Mouse (Mus musculus) liver, adult 2 months (tissue): ENCODE results near the gene Stpg1. TPM values are rescaled to one million over a fixed set of nuclear protein-coding genes. Genes with fewer than 3 reads are reported as not detected.
A peak's percentile ranks its signal among the peaks of the same experiment; 100 is the strongest.

Experiments used
- DNase-seq: peaks from one replicate; pipeline ENCODE4 v3.0.0-alpha.2; 2011; ENCODE audit warnings: low read depth, low spot score; ENCODE audit errors: extremely low read depth
- H3K27ac ChIP-seq: fragments of 200-500 bp; replicated peaks from 2 replicates; pipeline ENCODE4 v1.5.1; 2012; ENCODE audit warnings: low read depth, mild to moderate bottlenecking, control low read depth, inconsistent platforms, low read length; ENCODE audit not compliant: insufficient read depth
- H3K27me3 ChIP-seq: fragments of 200-500 bp; 2 replicates; pipeline ENCODE4 v1.6.1; 2012; ENCODE audit warnings: mild to moderate bottlenecking, moderate library complexity, low read length, inconsistent platforms; ENCODE audit not compliant: control insufficient read depth, insufficient read depth
- H3K36me3 ChIP-seq: fragments of 200-500 bp; 2 replicates; pipeline ENCODE4 v1.6.1; 2012; ENCODE audit warnings: low read length, inconsistent platforms; ENCODE audit not compliant: control insufficient read depth, insufficient read depth
- H3K4me1 ChIP-seq: fragments of 200-500 bp; 2 replicates; pipeline ENCODE4 v1.6.1; 2011; ENCODE audit warnings: low read length; ENCODE audit not compliant: control insufficient read depth, insufficient read depth
- H3K4me3 ChIP-seq: fragments of 200-500 bp; 2 replicates; pipeline ENCODE4 v1.5.1; 2011; ENCODE audit warnings: low read depth, mild to moderate bottlenecking, control low read depth, low read length, moderate library complexity; ENCODE audit not compliant: insufficient read depth
- H3K79me2 ChIP-seq: fragments of 200-500 bp; 2 replicates; pipeline ENCODE4 v1.6.1; 2012; ENCODE audit warnings: inconsistent platforms, mild to moderate bottlenecking, low read length, moderate library complexity; ENCODE audit not compliant: control insufficient read depth, insufficient read depth
- H3K9ac ChIP-seq: fragments of 200-500 bp; 2 replicates; pipeline ENCODE4 v1.6.1; 2012; ENCODE audit warnings: low read depth, mild to moderate bottlenecking, control low read depth, inconsistent platforms, low read length
- CTCF ChIP-seq: fragments of 200-500 bp; IDR thresholded peaks from 2 replicates; pipeline ENCODE4 v1.5.1; 2011; ENCODE audit warnings: low read depth, low read length, control low read depth
- POLR2A ChIP-seq: fragments of 200-500 bp; IDR thresholded peaks from 2 replicates; pipeline ENCODE4 v1.6.1; 2011; ENCODE audit warnings: low read length, control low read depth; ENCODE audit not compliant: insufficient read depth; ENCODE audit errors: extremely low read depth
- WGBS: fragments of 180-500 bp; shearing (Covaris S2); methylation state at CpG from one replicate; pipeline ENCODE4 v1.1.7; 2018; 5-methylcytosine and 5-hydroxymethylcytosine counted together
- polyA plus RNA-seq: library from polyadenylated mRNA; depleted of rRNA; stranded (reverse); fragments of >200 nt; gene quantifications from 2 replicates; pipeline ENCODE4 v1.2.3, GENCODE M21; 2012
- total RNA-seq: library from RNA; depleted of rRNA; stranded (reverse); fragments of >200 nt; gene quantifications from 2 replicates; pipeline ENCODE4 v1.2.3, GENCODE M21; 2014

Stpg1 gene
- total and polyA plus RNA-seq, 2 experiments = not detected

DNA sequence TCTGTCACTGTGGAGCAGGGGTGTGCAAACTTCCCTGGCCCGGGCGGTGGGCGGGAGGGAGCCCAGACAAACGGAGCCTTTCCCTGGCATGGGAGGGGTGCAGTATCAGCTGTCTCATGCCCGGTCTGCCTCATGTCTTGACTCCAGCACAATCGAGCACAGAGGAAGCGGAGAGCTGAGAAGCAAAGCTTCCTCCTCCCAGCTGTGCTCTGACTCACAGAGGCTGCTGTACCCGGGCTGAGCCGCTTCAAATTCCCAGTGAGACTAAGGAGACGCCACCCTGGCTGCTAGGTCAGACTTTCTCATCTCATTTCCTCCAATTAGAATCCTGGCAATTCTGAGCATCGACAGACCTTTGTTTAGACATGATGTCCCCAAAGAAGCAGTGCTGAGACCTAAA, 72.5 kb downstream of the Stpg1 start:
- Histone ChIP-seq H3K4me1 (peaks cover 2% of the 10 kb centered on the region; the same call in 1 of the 2 replicates), H3K4me3 (no peak overlapping the region), H3K9ac (no peak overlapping the region), H3K79me2 (no peaks in the 10 kb centered on the region), H3K27me3 (0 out of 2 replicates have a peak, but pooled peaks cover 5% of the 10 kb centered on the region), H3K36me3 (no peaks in the 10 kb centered on the region), H3K27ac (peak overlapping the region; percentile 22)
- WGBS = 62% methylated on average over 11 of the region's 11 CpGs
- TF ChIP-seq POLR2A = no peak
- TF ChIP-seq CTCF = no peak
- peak; percentile 26 for DNase-seq

GRCm38 (mm10) chr4:135567484-135567883, 72.9 kb downstream of the Stpg1 start:
- no peaks in the 10 kb centered on the region for H3K36me3 ChIP-seq
- H3K4me3 ChIP-seq = no peak overlapping the region
- DNase-seq = no peak
- H3K4me1 ChIP-seq = peaks cover 2% of the 10 kb centered on the region; the same call in 1 of the 2 replicates
- H3K27ac ChIP-seq = no peak overlapping the region
- TF ChIP-seq POLR2A (no peak), CTCF (no peak)
- no peak overlapping the region for H3K9ac ChIP-seq
- H3K27me3 ChIP-seq = peaks cover 5% of the 10 kb centered on the region; the same call in 1 of the 2 replicates
- H3K79me2 ChIP-seq = no peaks in the 10 kb centered on the region
- 77% methylated on average over 8 of the region's 8 CpGs for WGBS

DNA sequence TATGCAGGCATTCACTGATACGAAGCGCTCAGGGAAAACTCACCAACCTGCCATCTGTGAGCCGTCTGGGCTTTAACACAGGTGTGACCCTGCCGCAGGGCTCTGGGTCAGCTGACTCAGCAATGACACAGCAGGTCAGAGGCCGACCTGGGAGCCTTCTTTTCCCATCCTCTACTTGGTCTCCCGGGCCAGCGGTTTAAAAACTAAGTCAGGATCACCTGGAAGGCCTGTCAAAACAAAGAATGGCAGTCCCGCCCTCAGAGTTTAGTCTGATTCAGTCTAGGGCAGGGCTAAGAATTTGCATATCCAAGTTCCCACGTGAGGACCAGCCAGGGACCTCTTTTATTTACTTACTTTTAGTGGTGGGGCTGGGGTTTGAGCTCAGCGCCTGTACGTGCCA, 74.6 kb downstream of the Stpg1 start:
- TF ChIP-seq CTCF = no peak
- TF ChIP-seq POLR2A = no peak
- H3K27ac ChIP-seq = no peak overlapping the region
- DNase-seq = peak; percentile 35
- H3K27me3 ChIP-seq = peaks cover 11% of the 10 kb centered on the region; the same call in 1 of the 2 replicates
- no peak overlapping the region for H3K4me3 ChIP-seq
- peaks cover 2% of the 10 kb centered on the region; the same call in 1 of the 2 replicates for H3K4me1 ChIP-seq
- WGBS = 14% methylated on average over 11 of the region's 11 CpGs
- no peaks in the 10 kb centered on the region for H3K79me2 ChIP-seq
- H3K9ac ChIP-seq = no peak overlapping the region
- no peaks in the 10 kb centered on the region for H3K36me3 ChIP-seq

- TF ChIP-seq POLR2A (no peak), CTCF (no peak)
- no peaks in the 10 kb centered on the region for H3K36me3 ChIP-seq
- H3K27me3 ChIP-seq = peaks cover 11% of the 10 kb centered on the region; the same call in 1 of the 2 replicates
- H3K79me2 ChIP-seq = no peaks in the 10 kb centered on the region
- no peak overlapping the region for H3K27ac ChIP-seq
- 15% methylated on average over 32 of the region's 32 CpGs for WGBS
- H3K4me1 ChIP-seq = peaks cover 2% of the 10 kb centered on the region; the same call in 1 of the 2 replicates
- DNase-seq = peak; percentile 18
- no peak overlapping the region for H3K9ac ChIP-seq
- peak overlapping the region; percentile 20; the same call in 1 of the 2 replicates for H3K4me3 ChIP-seq
These were observed 75.8 kb downstream of the Stpg1 start for GRCm38 (mm10) chr4:135570152-135571036.

DNA sequence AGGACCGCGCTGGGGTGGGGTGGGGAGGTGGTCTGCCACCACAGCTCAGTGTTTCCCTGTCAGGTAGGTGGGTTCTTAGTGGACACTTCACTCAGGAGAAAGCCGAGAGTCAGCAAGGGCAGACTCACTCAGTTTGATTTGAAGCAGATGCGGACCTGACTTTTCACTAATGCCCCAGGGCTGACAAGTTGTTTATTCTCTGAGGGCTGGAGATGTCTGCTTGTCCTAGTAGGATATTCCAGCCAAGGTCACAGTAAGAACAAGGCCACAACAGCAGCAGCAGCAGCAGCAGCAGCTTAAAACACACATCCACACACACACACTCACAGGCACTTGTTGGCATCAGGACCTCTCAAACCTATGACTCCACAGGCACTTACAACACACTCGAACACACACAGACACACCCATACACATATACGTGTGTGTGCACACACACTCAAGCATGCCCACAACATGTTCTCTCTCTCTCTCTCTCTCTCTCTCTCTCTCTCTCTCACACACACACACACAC, 76.5 kb downstream of the Stpg1 start:
- peak; percentile 14 for DNase-seq
- 72% methylated on average over 6 of the region's 6 CpGs for WGBS
- H3K27me3 ChIP-seq = peaks cover 11% of the 10 kb centered on the region; the same call in 1 of the 2 replicates
- no peak overlapping the region for H3K9ac ChIP-seq
- TF ChIP-seq CTCF = no peak
- no peak for TF ChIP-seq POLR2A
- peaks cover 2% of the 10 kb centered on the region; the same call in 1 of the 2 replicates for H3K4me1 ChIP-seq
- H3K36me3 ChIP-seq = no peaks in the 10 kb centered on the region
- no peaks in the 10 kb centered on the region for H3K79me2 ChIP-seq
- no peak overlapping the region for H3K27ac ChIP-seq
- no peak overlapping the region for H3K4me3 ChIP-seq
